In genomic region chr6:125292256-125292655, GRCm38 (mm10) we compare ENCODE assay signal across 25 mouse cellular contexts. TPM values are rescaled to one million over a fixed set of nuclear protein-coding genes. Genes with fewer than 3 reads are reported as not detected.
DNase-seq lines count a peak whose midpoint lies in the region; ATAC-seq lines count a peak whose summit lies in the region.
"Had no signal": no experiment of that assay in that cellular context is flagged by ENCODE, and none has a peak within 500 bp of the region (broad histone marks: within the 10 kb centered on the region; RNA-seq: fewer than 3 reads in every experiment).

No protein-coding gene starts in this region.

- H3K27ac ChIP-seq in intestine, embryonic 14.5 days (ENCODE audit: low read depth), result 0 out of 2 replicates have a peak overlapping the region, but pooled peaks have one; percentile 10
- H3K27ac ChIP-seq in intestine, embryonic 15.5 days, result 0 out of 2 replicates have a peak overlapping the region, but pooled peaks have one; percentile 4
- no peak overlapping the region for H3K27ac ChIP-seq in liver, embryonic 16.5 days (ENCODE audit: low read length)
- no peak overlapping the region for H3K27ac ChIP-seq in stomach, embryonic 15.5 days
- no peak overlapping the region for H3K27ac ChIP-seq in embryonic facial prominence, embryonic 10.5 days (replicated peaks)
- H3K27ac ChIP-seq in forebrain, embryonic 14.5 days (ENCODE audit: low read depth, low read length), result no peak overlapping the region
- H3K27ac ChIP-seq: embryonic facial prominence, embryonic 12.5 days; hindbrain, embryonic 10.5 days had no signal

- ATAC-seq in intestine, embryonic 14.5 days (replicated peaks; ENCODE audit: low FRiP score, low TSS enrichment, low read depth), result 0 out of 2 replicates have a peak, but pooled peaks have one; percentile 23
- peak; percentile 83 for ATAC-seq in intestine, embryonic 15.5 days
- peak; percentile 56 for ATAC-seq in liver, embryonic 16.5 days (ENCODE audit: low read depth)
- ATAC-seq in stomach, embryonic 15.5 days (ENCODE audit: insufficient read depth, low FRiP score, low read depth), result peak; percentile 79; the same call in 1 of the 2 replicates
- no peak for ATAC-seq in frontal cortex, adult (ENCODE audit: low TSS enrichment)
- no peak for ATAC-seq in forebrain, embryonic 14.5 days
- ATAC-seq: forebrain, embryonic 16.5 days had no signal

- WGBS in intestine, embryonic 14.5 days, result 80% methylated on average over 7 of the region's 7 CpGs
- 79% methylated on average over 7 of the region's 7 CpGs for WGBS in intestine, embryonic 15.5 days
- 59% methylated on average over 7 of the region's 7 CpGs for WGBS in liver, embryonic 16.5 days (ENCODE audit: insufficient replicate concordance)
- WGBS in stomach, embryonic 15.5 days, result 70% methylated on average over 7 of the region's 7 CpGs
- WGBS in embryonic facial prominence, embryonic 10.5 days, result 89% methylated on average over 7 of the region's 7 CpGs
- WGBS in forebrain, embryonic 14.5 days, result 91% methylated on average over 7 of the region's 7 CpGs

- no peaks in the 10 kb centered on the region for H3K4me1 ChIP-seq in intestine, embryonic 14.5 days (replicated peaks; ENCODE audit: control insufficient read depth, insufficient read depth, low read length)
- H3K4me1 ChIP-seq in intestine, embryonic 15.5 days (replicated peaks), result peaks cover 3% of the 10 kb centered on the region; the same call in 1 of the 2 replicates
- H3K4me1 ChIP-seq in liver, embryonic 16.5 days (ENCODE audit: control insufficient read depth, low read depth, low read length), result no peaks in the 10 kb centered on the region
- no peaks in the 10 kb centered on the region for H3K4me1 ChIP-seq in stomach, embryonic 15.5 days
- peaks cover 4% of the 10 kb centered on the region; the same call in 1 of the 2 replicates for H3K4me1 ChIP-seq in embryonic facial prominence, embryonic 10.5 days
- no peaks in the 10 kb centered on the region for H3K4me1 ChIP-seq in forebrain, embryonic 14.5 days (ENCODE audit: control insufficient read depth, insufficient read depth, low read length)
- H3K4me1 ChIP-seq: embryonic facial prominence, embryonic 12.5 days; heart, embryonic 12.5 days; hindbrain, embryonic 10.5 days had no signal

- 0 out of 2 replicates have a peak, but pooled peaks cover 3% of the 10 kb centered on the region for H3K9me3 ChIP-seq in intestine, embryonic 14.5 days (ENCODE audit: control insufficient read depth, low read length)
- no peaks in the 10 kb centered on the region for H3K9me3 ChIP-seq in intestine, embryonic 15.5 days
- no peaks in the 10 kb centered on the region for H3K9me3 ChIP-seq in liver, embryonic 16.5 days (replicated peaks; ENCODE audit: control insufficient read depth, low read length)
- H3K9me3 ChIP-seq in stomach, embryonic 15.5 days, result no peaks in the 10 kb centered on the region
- H3K9me3 ChIP-seq in embryonic facial prominence, embryonic 10.5 days, result no peaks in the 10 kb centered on the region
- no peaks in the 10 kb centered on the region for H3K9me3 ChIP-seq in forebrain, embryonic 14.5 days (replicated peaks; ENCODE audit: control insufficient read depth, low read length)
- H3K9me3 ChIP-seq: embryonic facial prominence, embryonic 12.5 days; heart, embryonic 12.5 days had no signal

- H3K9ac ChIP-seq in intestine, embryonic 14.5 days (ENCODE audit: low read length), result no peak overlapping the region
- H3K9ac ChIP-seq in intestine, embryonic 15.5 days, result no peak overlapping the region
- H3K9ac ChIP-seq in liver, embryonic 16.5 days (ENCODE audit: low read depth, low read length), result no peak overlapping the region
- H3K9ac ChIP-seq in stomach, embryonic 15.5 days, result no peak overlapping the region
- H3K9ac ChIP-seq in forebrain, embryonic 14.5 days (ENCODE audit: low read length), result no peak overlapping the region
- H3K9ac ChIP-seq: embryonic facial prominence, embryonic 12.5 days; heart, embryonic 12.5 days had no signal

- DNase-seq in intestine, embryonic 14.5 days (ENCODE audit: low spot score), result no peak
- no peak for DNase-seq in embryonic facial prominence, embryonic 10.5 days (ENCODE audit: low spot score)
- no peak for DNase-seq in gastrocnemius, postnatal 10 days
- no peak for DNase-seq in forebrain, embryonic 14.5 days (ENCODE audit: low spot score)
- DNase-seq: adrenal gland, adult 8-10 months; adrenal gland, postnatal 36 days; cerebellum, adult 8-10 months; cerebellum, postnatal 14 days; embryo, embryonic 11 days; gastrocnemius, postnatal 25 days had no signal

- H3K4me3 ChIP-seq in intestine, embryonic 14.5 days (ENCODE audit: low read depth, low read length), result no peak overlapping the region
- no peak overlapping the region for H3K4me3 ChIP-seq in intestine, embryonic 15.5 days (replicated peaks)
- no peak overlapping the region for H3K4me3 ChIP-seq in liver, embryonic 16.5 days (ENCODE audit: low read depth, low read length)
- no peak overlapping the region for H3K4me3 ChIP-seq in stomach, embryonic 15.5 days (replicated peaks)
- H3K4me3 ChIP-seq in embryonic facial prominence, embryonic 10.5 days, result no peak overlapping the region
- H3K4me3 ChIP-seq in forebrain, embryonic 14.5 days (ENCODE audit: low read depth, low read length), result no peak overlapping the region
- H3K4me3 ChIP-seq: embryonic facial prominence, embryonic 12.5 days; heart, embryonic 12.5 days; hindbrain, embryonic 10.5 days had no signal

- H3K36me3 ChIP-seq in intestine, embryonic 14.5 days (ENCODE audit: control insufficient read depth, insufficient read depth, low read length), result no peaks in the 10 kb centered on the region
- no peaks in the 10 kb centered on the region for H3K36me3 ChIP-seq in intestine, embryonic 15.5 days
- H3K36me3 ChIP-seq in liver, embryonic 16.5 days (ENCODE audit: control insufficient read depth, insufficient read depth), result no peaks in the 10 kb centered on the region
- no peaks in the 10 kb centered on the region for H3K36me3 ChIP-seq in stomach, embryonic 15.5 days
- no peaks in the 10 kb centered on the region for H3K36me3 ChIP-seq in embryonic facial prominence, embryonic 10.5 days (replicated peaks)
- no peaks in the 10 kb centered on the region for H3K36me3 ChIP-seq in forebrain, embryonic 14.5 days (ENCODE audit: control insufficient read depth, insufficient read depth, low read length)
- H3K36me3 ChIP-seq: embryonic facial prominence, embryonic 12.5 days; heart, embryonic 12.5 days; hindbrain, embryonic 10.5 days had no signal

- H3K4me2 ChIP-seq in intestine, embryonic 14.5 days (ENCODE audit: low read length), result no peak overlapping the region
- H3K4me2 ChIP-seq in intestine, embryonic 15.5 days (replicated peaks), result no peak overlapping the region
- H3K4me2 ChIP-seq in liver, embryonic 16.5 days (ENCODE audit: low read depth, low read length), result no peak overlapping the region
- no peak overlapping the region for H3K4me2 ChIP-seq in stomach, embryonic 15.5 days
- H3K4me2 ChIP-seq in forebrain, embryonic 14.5 days (ENCODE audit: low read length), result no peak overlapping the region
- H3K4me2 ChIP-seq: embryonic facial prominence, embryonic 12.5 days; heart, embryonic 12.5 days had no signal

- no peaks in the 10 kb centered on the region for H3K27me3 ChIP-seq in intestine, embryonic 14.5 days (replicated peaks; ENCODE audit: control insufficient read depth, insufficient read depth, low read length)
- no peaks in the 10 kb centered on the region for H3K27me3 ChIP-seq in intestine, embryonic 15.5 days (replicated peaks)
- H3K27me3 ChIP-seq in liver, embryonic 16.5 days (ENCODE audit: control insufficient read depth, insufficient read depth, low read depth, low read length), result no peaks in the 10 kb centered on the region
- no peaks in the 10 kb centered on the region for H3K27me3 ChIP-seq in stomach, embryonic 15.5 days (replicated peaks)
- no peaks in the 10 kb centered on the region for H3K27me3 ChIP-seq in embryonic facial prominence, embryonic 10.5 days (replicated peaks; ENCODE audit: low read depth, poor library complexity, severe bottlenecking)
- no peaks in the 10 kb centered on the region for H3K27me3 ChIP-seq in forebrain, embryonic 14.5 days (replicated peaks; ENCODE audit: control insufficient read depth, insufficient read depth, low read length)
- H3K27me3 ChIP-seq: embryonic facial prominence, embryonic 12.5 days had no signal

RNA-seq across cellular contexts. Expression of gene Tuba3a, which starts 6.4 kb away (rescaled TPM):
- polyA plus RNA-seq in intestine, embryonic 14.5 days (2014; fragmentation: Nextera tagmentation; extraction: Ambion mirVana), result 0.12 TPM in 1 of 2 replicates, not detected in the other
- polyA plus RNA-seq in intestine, embryonic 15.5 days (2015; fragmentation: Nextera tagmentation; extraction: Ambion mirVana), result 0.14 TPM in 1 of 2 replicates, not detected in the other
- not detected in 2 replicates for polyA plus RNA-seq in liver, embryonic 16.5 days (2015; fragmentation: Nextera tagmentation; extraction: Ambion mirVana)
- polyA plus RNA-seq in stomach, embryonic 15.5 days (2015; fragmentation: Nextera tagmentation; extraction: Ambion mirVana), result 0.12 TPM in 2 replicates
- polyA plus RNA-seq in embryonic facial prominence, embryonic 10.5 days (2016; fragmentation: Nextera tagmentation; extraction: Ambion mirVana), result 0.16 and 0.19 TPM in 2 replicates
- total RNA-seq in gastrocnemius, postnatal 10 days (2021), result not detected
- 0.15 TPM in 1 of 2 replicates, not detected in the other for polyA plus RNA-seq in forebrain, embryonic 14.5 days (2014; fragmentation: Nextera tagmentation; extraction: Ambion mirVana)
- total RNA-seq: adrenal gland, adult 8-10 months; adrenal gland, postnatal 36 days; common myeloid progenitor, adult 5-6 weeks; gastrocnemius, adult 18-20 months; gastrocnemius, postnatal 25 days; granulocyte monocyte progenitor cell, adult 5-6 weeks; heart, adult 8-10 months; heart, postnatal 25 days had no signal
- polyA plus RNA-seq: forebrain, embryonic 11.5 days; forebrain, embryonic 16.5 days; heart, embryonic 12.5 days; heart, embryonic 16.5 days; hindbrain, embryonic 10.5 days had no signal

RNA-seq across cellular contexts. Expression of gene Ltbr, which starts 21.4 kb away (rescaled TPM):
- 67.4 and 67.8 TPM in 2 replicates for polyA plus RNA-seq in intestine, embryonic 14.5 days (2014; fragmentation: Nextera tagmentation; extraction: Ambion mirVana)
- polyA plus RNA-seq in intestine, embryonic 15.5 days (2015; fragmentation: Nextera tagmentation; extraction: Ambion mirVana), result 78.6 and 83.8 TPM in 2 replicates
- polyA plus RNA-seq in liver, embryonic 16.5 days (2015; fragmentation: Nextera tagmentation; extraction: Ambion mirVana), result 22.3 and 22.5 TPM in 2 replicates
- polyA plus RNA-seq in stomach, embryonic 15.5 days (2015; fragmentation: Nextera tagmentation; extraction: Ambion mirVana), result 62.7 and 64.5 TPM in 2 replicates
- polyA plus RNA-seq in embryonic facial prominence, embryonic 10.5 days (2016; fragmentation: Nextera tagmentation; extraction: Ambion mirVana), result 26.9 and 28.8 TPM in 2 replicates
- total RNA-seq in gastrocnemius, postnatal 10 days (2021), result 10 to 100 TPM; 34.0 to 36.1 TPM
- polyA plus RNA-seq in forebrain, embryonic 14.5 days (2014; fragmentation: Nextera tagmentation; extraction: Ambion mirVana), result 10.8 and 12.9 TPM in 2 replicates

RNA-seq across cellular contexts. Expression of gene Scnn1a, which starts 28.2 kb away (rescaled TPM):
- polyA plus RNA-seq in intestine, embryonic 14.5 days (2014; fragmentation: Nextera tagmentation; extraction: Ambion mirVana), result 2.0 TPM in 2 replicates
- polyA plus RNA-seq in intestine, embryonic 15.5 days (2015; fragmentation: Nextera tagmentation; extraction: Ambion mirVana), result 2.6 and 3.3 TPM in 2 replicates
- 0.61 and 0.74 TPM in 2 replicates for polyA plus RNA-seq in liver, embryonic 16.5 days (2015; fragmentation: Nextera tagmentation; extraction: Ambion mirVana)
- polyA plus RNA-seq in stomach, embryonic 15.5 days (2015; fragmentation: Nextera tagmentation; extraction: Ambion mirVana), result 3.1 and 3.8 TPM in 2 replicates
- polyA plus RNA-seq in embryonic facial prominence, embryonic 10.5 days (2016; fragmentation: Nextera tagmentation; extraction: Ambion mirVana), result 0.57 and 0.87 TPM in 2 replicates
- under 1 TPM; 0.31 to 0.43 TPM for total RNA-seq in gastrocnemius, postnatal 10 days (2021)
- polyA plus RNA-seq in forebrain, embryonic 14.5 days (2014; fragmentation: Nextera tagmentation; extraction: Ambion mirVana), result 0.29 and 0.37 TPM in 2 replicates

RNA-seq across cellular contexts. Expression of gene Cd27, which starts 55.4 kb away (rescaled TPM):
- 1.4 and 2.1 TPM in 2 replicates for polyA plus RNA-seq in intestine, embryonic 14.5 days (2014; fragmentation: Nextera tagmentation; extraction: Ambion mirVana)
- 1.4 and 1.6 TPM in 2 replicates for polyA plus RNA-seq in intestine, embryonic 15.5 days (2015; fragmentation: Nextera tagmentation; extraction: Ambion mirVana)
- polyA plus RNA-seq in liver, embryonic 16.5 days (2015; fragmentation: Nextera tagmentation; extraction: Ambion mirVana), result 1.1 and 1.5 TPM in 2 replicates
- polyA plus RNA-seq in stomach, embryonic 15.5 days (2015; fragmentation: Nextera tagmentation; extraction: Ambion mirVana), result 2.2 and 2.5 TPM in 2 replicates
- 0.95 and 0.98 TPM in 2 replicates for polyA plus RNA-seq in embryonic facial prominence, embryonic 10.5 days (2016; fragmentation: Nextera tagmentation; extraction: Ambion mirVana)
- under 1 TPM in 1 of 2 experiments, not detected in 1; 0.14 TPM for total RNA-seq in gastrocnemius, postnatal 10 days (2021)
- 0.24 and 0.37 TPM in 2 replicates for polyA plus RNA-seq in forebrain, embryonic 14.5 days (2014; fragmentation: Nextera tagmentation; extraction: Ambion mirVana)

RNA-seq across cellular contexts. Expression of gene Tnfrsf1a, which starts 56.9 kb away (rescaled TPM):
- 60.6 and 63.3 TPM in 2 replicates for polyA plus RNA-seq in intestine, embryonic 14.5 days (2014; fragmentation: Nextera tagmentation; extraction: Ambion mirVana)
- 69.1 and 71.4 TPM in 2 replicates for polyA plus RNA-seq in intestine, embryonic 15.5 days (2015; fragmentation: Nextera tagmentation; extraction: Ambion mirVana)
- polyA plus RNA-seq in liver, embryonic 16.5 days (2015; fragmentation: Nextera tagmentation; extraction: Ambion mirVana), result 30.5 and 32.8 TPM in 2 replicates
- 67.6 and 69.5 TPM in 2 replicates for polyA plus RNA-seq in stomach, embryonic 15.5 days (2015; fragmentation: Nextera tagmentation; extraction: Ambion mirVana)
- polyA plus RNA-seq in embryonic facial prominence, embryonic 10.5 days (2016; fragmentation: Nextera tagmentation; extraction: Ambion mirVana), result 33.4 and 34.8 TPM in 2 replicates
- total RNA-seq in gastrocnemius, postnatal 10 days (2021), result 10 to 100 TPM; 43.8 to 58.8 TPM
- polyA plus RNA-seq in forebrain, embryonic 14.5 days (2014; fragmentation: Nextera tagmentation; extraction: Ambion mirVana), result 14.2 and 16.2 TPM in 2 replicates

Comparison
In these comparisons a context has a peak if more than half of its experiments do, and no peak if none do; other contexts are left out.
1. ATAC-seq: peak in intestine, embryonic 14.5 days (single experiment), intestine, embryonic 15.5 days (single experiment), liver, embryonic 16.5 days (single experiment) and stomach, embryonic 15.5 days (single experiment); none in frontal cortex, adult (single experiment) and forebrain, embryonic 14.5 days (single experiment).
2. H3K27ac ChIP-seq: peak in intestine, embryonic 14.5 days (single experiment) and intestine, embryonic 15.5 days (single experiment); none in liver, embryonic 16.5 days (single experiment), stomach, embryonic 15.5 days (single experiment), embryonic facial prominence, embryonic 10.5 days (single experiment) and forebrain, embryonic 14.5 days (single experiment).